Mouse (Mus musculus) hindbrain, embryonic 10.5 days (tissue): Measurements from ENCODE around the gene Pde11a. TPM values are rescaled to one million over a fixed set of nuclear protein-coding genes. Genes with fewer than 3 reads are reported as not detected.

Experiments used
- DNase-seq: peaks from one replicate; pipeline ENCODE4 v3.0.0-alpha.2; 2017; ENCODE audit warnings: low spot score
- H3K27ac ChIP-seq: fragments of 300-500 bp; sonication (generic); 2 replicates; pipeline ENCODE4 v1.5.1; 2016; ENCODE audit warnings: mild to moderate bottlenecking, moderate library complexity
- H3K27me3 ChIP-seq: fragments of 300-500 bp; sonication (generic); 2 replicates; pipeline ENCODE4 v1.6.1; 2016; ENCODE audit warnings: mild to moderate bottlenecking; ENCODE audit not compliant: poor library complexity, insufficient read depth, severe bottlenecking
- H3K36me3 ChIP-seq: fragments of 300-500 bp; sonication (generic); 2 replicates; pipeline ENCODE4 v1.6.1; 2016; ENCODE audit warnings: mild to moderate bottlenecking, moderate library complexity
- H3K4me1 ChIP-seq: fragments of 300-500 bp; sonication (generic); replicated peaks from 2 replicates; pipeline ENCODE4 v1.6.1; 2016; ENCODE audit warnings: mild to moderate bottlenecking
- H3K4me3 ChIP-seq: fragments of 300-500 bp; sonication (generic); 2 replicates; pipeline ENCODE4 v1.5.1; 2016; ENCODE audit warnings: mild to moderate bottlenecking, moderate library complexity
- H3K9me3 ChIP-seq: fragments of 300-500 bp; sonication (generic); 2 replicates; pipeline ENCODE4 v1.6.1; 2016; ENCODE audit warnings: mild to moderate bottlenecking, moderate library complexity
- WGBS: fragments of 180-500 bp; shearing (Covaris S2); methylation state at CpG from one replicate; pipeline ENCODE4 v1.1.7; 2016; 5-methylcytosine and 5-hydroxymethylcytosine counted together
- polyA plus RNA-seq: library from polyadenylated mRNA; unstranded; fragments of >200 nt; fragmentation: Nextera tagmentation; extraction: Ambion mirVana; gene quantifications from 2 replicates; pipeline ENCODE4 v1.2.1, GENCODE M21; 2016

Pde11a gene
- polyA plus RNA-seq, 1 experiment from 2014 or later = 0.29 TPM

DNA sequence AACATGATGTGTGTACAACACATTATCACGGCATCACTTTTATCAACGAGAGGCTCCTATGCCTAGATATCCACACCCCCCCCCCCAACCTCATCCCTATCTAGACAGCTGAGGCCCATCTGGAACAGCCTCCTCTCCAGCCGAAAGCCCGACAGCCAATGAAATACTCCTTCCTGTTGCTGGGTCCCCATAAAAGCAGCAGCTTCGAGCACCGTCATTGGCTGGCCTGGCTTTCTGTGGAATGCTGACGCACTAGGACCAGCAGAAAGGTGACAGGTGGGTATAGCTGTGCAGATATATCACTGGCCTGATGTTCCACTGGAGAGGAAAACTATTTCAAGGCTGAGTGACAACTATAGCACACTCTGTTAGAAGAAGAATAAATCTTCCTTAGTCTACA, 240.7 kb downstream of the Pde11a start:
- no peak for DNase-seq
- H3K9me3 ChIP-seq = no peaks in the 10 kb centered on the region
- no peaks in the 10 kb centered on the region for H3K36me3 ChIP-seq
- WGBS = 83% methylated on average over 7 of the region's 7 CpGs
- peaks cover 19% of the 10 kb centered on the region for H3K27me3 ChIP-seq
- peaks cover 29% of the 10 kb centered on the region for H3K4me1 ChIP-seq
- no peak overlapping the region for H3K4me3 ChIP-seq
- H3K27ac ChIP-seq = no peak overlapping the region

DNA sequence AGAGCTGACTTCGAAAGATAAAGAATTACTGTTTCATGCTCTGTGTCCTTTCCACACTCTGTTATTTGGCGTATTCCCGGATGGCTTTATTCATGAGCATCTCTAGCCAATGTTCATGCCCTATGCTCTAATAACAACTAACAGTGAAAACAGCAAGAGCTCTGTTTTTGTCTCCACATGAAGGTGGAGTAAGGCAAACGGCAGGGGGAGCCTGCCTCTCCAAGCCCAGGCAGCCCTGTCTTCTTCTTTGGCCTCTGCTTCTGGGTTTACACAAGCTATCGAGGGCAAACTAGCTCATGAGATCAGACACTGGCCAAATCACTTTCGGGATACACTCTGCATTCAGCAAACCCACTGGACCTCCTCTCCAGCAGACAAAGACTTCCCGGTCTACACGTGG, 241.3 kb downstream of the Pde11a start:
- no peaks in the 10 kb centered on the region for H3K9me3 ChIP-seq
- H3K27me3 ChIP-seq = peaks cover 19% of the 10 kb centered on the region
- no peaks in the 10 kb centered on the region for H3K36me3 ChIP-seq
- 80% methylated on average over 8 of the region's 8 CpGs for WGBS
- H3K4me1 ChIP-seq = peaks cover 28% of the 10 kb centered on the region
- H3K4me3 ChIP-seq = no peak overlapping the region
- no peak for DNase-seq
- H3K27ac ChIP-seq = no peak overlapping the region

DNA sequence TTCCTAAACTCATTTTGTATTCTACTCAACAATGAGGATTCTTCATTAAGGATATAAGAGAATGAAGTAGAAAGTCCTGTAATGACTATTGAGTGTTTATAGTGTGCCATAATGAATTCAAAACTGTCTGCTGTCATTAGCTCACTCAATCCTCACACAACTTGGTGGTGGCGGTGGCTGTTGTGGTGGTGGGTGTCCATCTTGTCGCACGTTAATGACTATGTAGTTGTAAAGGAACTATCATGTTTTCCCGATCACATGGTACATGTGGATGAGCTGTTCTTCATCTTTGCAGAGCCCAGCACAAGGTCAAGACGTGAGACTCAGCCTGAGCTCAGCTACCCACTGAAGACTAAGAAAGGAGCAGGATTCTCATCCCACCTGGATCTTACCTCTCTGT, 242.7 kb downstream of the Pde11a start:
- Histone ChIP-seq H3K9me3 (no peaks in the 10 kb centered on the region), H3K36me3 (no peaks in the 10 kb centered on the region), H3K27ac (no peak overlapping the region), H3K27me3 (peaks cover 16% of the 10 kb centered on the region), H3K4me1 (peaks cover 21% of the 10 kb centered on the region), H3K4me3 (no peak overlapping the region)
- WGBS = 97% methylated on average over 5 of the region's 5 CpGs
- no peak for DNase-seq

DNA sequence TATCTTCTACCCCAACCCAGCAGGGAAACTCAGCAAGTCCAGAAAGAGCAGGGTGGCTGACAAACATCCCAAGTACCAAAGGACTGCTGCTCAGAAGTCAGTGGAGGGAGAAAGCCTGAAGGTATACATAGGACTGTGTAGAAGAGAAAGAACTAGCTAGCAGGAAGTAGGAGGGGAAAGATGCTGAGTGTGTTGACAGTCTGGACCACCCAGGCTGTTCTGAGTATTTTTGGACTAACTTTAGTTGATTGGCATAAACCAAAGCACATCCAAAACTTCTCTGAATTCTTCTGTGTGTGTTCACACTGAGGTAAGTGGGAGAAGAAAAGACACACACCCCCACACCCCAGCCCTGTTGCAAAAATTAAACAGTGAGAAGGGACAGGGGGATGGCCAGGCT, 248.1 kb downstream of the Pde11a start:
- H3K27me3 ChIP-seq = no peaks in the 10 kb centered on the region
- no peak overlapping the region for H3K27ac ChIP-seq
- DNase-seq = no peak
- no peaks in the 10 kb centered on the region for H3K9me3 ChIP-seq
- H3K36me3 ChIP-seq = no peaks in the 10 kb centered on the region
- no peak overlapping the region for H3K4me3 ChIP-seq
- H3K4me1 ChIP-seq = no peaks in the 10 kb centered on the region

DNA sequence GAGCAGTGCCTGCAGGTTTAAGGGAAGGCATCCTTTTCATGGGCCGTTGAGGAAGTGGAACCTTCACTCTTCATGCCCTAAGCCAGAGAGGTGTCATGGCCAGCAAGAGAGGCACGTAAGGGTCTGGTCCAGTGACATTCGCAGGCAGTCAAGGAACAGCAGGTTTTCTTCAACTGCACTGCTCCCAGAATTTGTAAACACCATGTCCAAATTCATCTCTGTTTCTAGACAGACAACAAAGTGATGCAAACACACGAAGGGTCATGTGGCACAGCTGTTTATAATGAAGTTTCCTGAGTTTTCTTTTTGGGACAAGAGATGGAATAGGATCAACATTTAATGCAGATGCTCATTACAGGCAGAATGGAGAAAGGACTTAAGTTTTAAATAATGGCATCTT, 249.7 kb downstream of the Pde11a start:
- H3K4me3 ChIP-seq = no peak overlapping the region
- no peaks in the 10 kb centered on the region for H3K36me3 ChIP-seq
- WGBS = 83% methylated on average over 4 of the region's 4 CpGs
- no peaks in the 10 kb centered on the region for H3K4me1 ChIP-seq
- no peaks in the 10 kb centered on the region for H3K27me3 ChIP-seq
- no peaks in the 10 kb centered on the region for H3K9me3 ChIP-seq
- no peak overlapping the region for H3K27ac ChIP-seq
- DNase-seq = no peak

DNA sequence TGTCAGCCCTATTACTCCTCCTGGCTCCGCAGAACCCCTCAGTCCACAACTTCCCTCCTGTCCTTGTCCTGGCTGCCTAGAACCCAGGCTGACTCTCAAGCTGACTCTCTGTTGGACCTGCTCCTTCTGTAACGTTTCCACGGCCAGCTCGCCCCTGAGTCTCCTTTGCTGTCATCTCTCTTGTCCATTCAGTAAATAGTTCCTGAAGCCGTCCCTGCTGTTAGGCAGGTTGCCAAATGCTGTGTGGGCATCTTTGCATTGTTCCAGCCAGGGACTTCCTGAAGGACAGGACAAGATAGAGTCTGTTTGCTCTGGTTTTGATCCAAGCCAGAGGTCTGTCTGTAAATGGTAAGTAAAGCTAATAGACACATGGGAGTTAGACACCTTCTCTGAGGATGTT, 250.2 kb downstream of the Pde11a start:
- Histone ChIP-seq H3K27ac (no peak overlapping the region), H3K9me3 (no peaks in the 10 kb centered on the region)
- WGBS = 87% methylated on average over 5 of the region's 5 CpGs

DNA sequence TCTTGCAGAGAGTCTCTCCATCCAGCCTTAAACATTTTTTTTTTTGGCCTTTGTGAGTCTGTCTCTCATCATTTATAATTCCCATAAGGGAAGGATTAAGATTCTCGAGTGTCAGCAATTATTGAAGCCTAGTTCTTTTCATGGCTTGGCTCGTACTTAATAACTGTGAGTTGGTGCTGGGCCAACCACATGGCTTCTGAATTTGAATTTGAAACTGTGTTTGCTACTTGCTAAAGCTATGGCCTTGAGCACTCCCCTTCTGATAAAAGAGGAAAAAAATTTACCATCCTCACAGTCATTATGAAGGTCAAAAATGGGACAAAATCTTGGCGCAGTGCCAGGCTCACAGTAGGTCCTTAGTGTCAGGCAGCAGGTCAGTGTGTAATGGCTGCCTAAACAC, 251.4 kb downstream of the Pde11a start:
- Histone ChIP-seq H3K27ac (no peak overlapping the region), H3K4me1 (no peaks in the 10 kb centered on the region), H3K27me3 (no peaks in the 10 kb centered on the region), H3K9me3 (no peaks in the 10 kb centered on the region), H3K4me3 (no peak overlapping the region), H3K36me3 (no peaks in the 10 kb centered on the region)
- no peak for DNase-seq
- WGBS = 73% methylated on average over 3 of the region's 3 CpGs

More for the DNA sequence above, 250.2 kb downstream of the Pde11a start:
- no peaks in the 10 kb centered on the region for H3K36me3 ChIP-seq
- DNase-seq = no peak
- H3K4me1 ChIP-seq = no peaks in the 10 kb centered on the region
- H3K27me3 ChIP-seq = no peaks in the 10 kb centered on the region
- no peak overlapping the region for H3K4me3 ChIP-seq

DNA sequence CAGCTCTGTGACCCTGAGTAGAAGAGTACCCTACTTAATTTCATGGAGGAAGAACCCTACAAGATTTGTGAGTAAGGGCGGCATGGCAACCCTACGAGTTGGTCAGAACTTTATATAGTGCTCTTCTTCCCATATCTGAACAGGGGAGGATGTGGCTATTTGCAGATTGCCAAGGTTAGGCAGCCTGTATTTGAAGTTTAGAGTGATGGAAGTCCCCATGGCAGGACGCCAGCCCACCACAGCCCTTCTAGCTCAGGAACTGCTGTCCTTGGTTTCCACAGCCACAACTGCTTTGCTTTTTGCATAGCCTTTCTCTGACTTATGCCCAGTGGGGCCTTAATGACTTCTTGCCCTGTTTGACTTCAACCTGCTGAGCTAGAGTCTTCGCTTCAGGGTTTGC, 253.6 kb downstream of the Pde11a start:
- Histone ChIP-seq H3K36me3 (no peaks in the 10 kb centered on the region), H3K27me3 (no peaks in the 10 kb centered on the region), H3K27ac (no peak overlapping the region), H3K4me3 (no peak overlapping the region), H3K4me1 (no peaks in the 10 kb centered on the region), H3K9me3 (no peaks in the 10 kb centered on the region)
- WGBS = 90% methylated on average over 4 of the region's 4 CpGs
- no peak for DNase-seq

DNA sequence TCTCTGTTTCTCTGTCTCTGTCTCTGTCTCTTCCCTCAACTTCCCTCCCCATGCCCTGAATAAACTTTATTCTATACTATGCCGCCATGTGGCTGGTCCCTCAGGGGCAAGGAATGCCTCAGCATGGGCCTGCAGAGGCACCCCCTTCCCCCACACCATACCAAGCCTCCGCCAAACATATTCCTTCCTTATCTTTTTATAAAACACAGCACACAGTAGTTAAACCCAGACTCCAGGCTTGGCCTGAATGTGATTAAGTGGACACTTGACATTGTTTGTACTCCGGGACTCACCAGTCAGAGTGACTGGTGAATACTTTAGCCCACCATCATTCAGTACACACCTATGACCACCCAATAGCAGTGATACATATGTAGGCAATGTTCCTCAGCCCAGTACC, 254.7 kb downstream of the Pde11a start:
- WGBS = 84% methylated on average over 3 of the region's 3 CpGs
- Histone ChIP-seq H3K9me3 (no peaks in the 10 kb centered on the region), H3K36me3 (no peaks in the 10 kb centered on the region), H3K4me3 (no peak overlapping the region), H3K4me1 (no peaks in the 10 kb centered on the region), H3K27ac (no peak overlapping the region), H3K27me3 (no peaks in the 10 kb centered on the region)
- no peak for DNase-seq

DNA sequence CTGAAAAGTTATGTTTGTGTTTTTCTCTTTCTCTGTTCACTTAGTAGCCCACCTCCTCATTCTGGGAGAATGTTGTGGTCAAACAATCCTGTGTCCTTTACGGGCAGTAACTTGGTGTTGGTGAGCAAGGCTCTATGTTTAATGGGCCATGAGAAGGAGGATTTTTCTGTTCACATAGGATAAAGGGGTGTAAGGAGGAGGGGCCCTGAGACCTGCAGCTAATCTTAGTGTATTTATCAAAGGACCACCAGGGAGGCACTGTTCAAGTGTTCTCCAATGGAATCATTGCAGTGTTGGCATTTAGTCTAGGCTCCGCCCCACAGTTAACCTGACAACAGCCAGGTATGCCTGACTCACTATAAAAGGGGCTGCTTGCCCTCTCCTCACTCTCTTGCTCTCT, 255.2 kb downstream of the Pde11a start:
- 92% methylated on average over 2 of the region's 2 CpGs for WGBS
- Histone ChIP-seq H3K4me3 (no peak overlapping the region), H3K27me3 (no peaks in the 10 kb centered on the region), H3K36me3 (no peaks in the 10 kb centered on the region), H3K4me1 (no peaks in the 10 kb centered on the region), H3K9me3 (no peaks in the 10 kb centered on the region), H3K27ac (no peak overlapping the region)
- no peak for DNase-seq

DNA sequence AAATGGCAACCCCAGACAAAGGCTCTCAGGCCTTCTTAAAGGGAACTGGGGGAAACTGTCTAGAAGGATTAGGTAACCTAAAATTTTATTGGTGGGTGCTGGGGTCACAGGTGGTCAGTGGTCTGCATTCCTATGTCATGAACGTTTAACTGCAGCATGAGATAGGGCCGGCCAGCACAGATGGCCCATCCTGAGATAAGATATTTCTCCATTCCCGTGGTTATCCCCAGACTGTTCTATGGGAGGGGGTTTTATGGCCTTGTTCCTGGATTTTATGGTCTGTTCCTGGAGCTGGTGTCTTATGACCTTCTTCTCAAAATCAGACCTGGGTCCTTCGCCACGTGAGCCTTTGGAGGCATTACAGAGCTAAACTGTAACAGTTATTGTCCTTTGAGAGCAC, 256.6 kb downstream of the Pde11a start:
- Histone ChIP-seq H3K36me3 (no peaks in the 10 kb centered on the region), H3K4me1 (no peaks in the 10 kb centered on the region), H3K4me3 (no peak overlapping the region), H3K27me3 (no peaks in the 10 kb centered on the region), H3K9me3 (no peaks in the 10 kb centered on the region), H3K27ac (no peak overlapping the region)
- DNase-seq = no peak
- 83% methylated on average over 5 of the region's 5 CpGs for WGBS

DNA sequence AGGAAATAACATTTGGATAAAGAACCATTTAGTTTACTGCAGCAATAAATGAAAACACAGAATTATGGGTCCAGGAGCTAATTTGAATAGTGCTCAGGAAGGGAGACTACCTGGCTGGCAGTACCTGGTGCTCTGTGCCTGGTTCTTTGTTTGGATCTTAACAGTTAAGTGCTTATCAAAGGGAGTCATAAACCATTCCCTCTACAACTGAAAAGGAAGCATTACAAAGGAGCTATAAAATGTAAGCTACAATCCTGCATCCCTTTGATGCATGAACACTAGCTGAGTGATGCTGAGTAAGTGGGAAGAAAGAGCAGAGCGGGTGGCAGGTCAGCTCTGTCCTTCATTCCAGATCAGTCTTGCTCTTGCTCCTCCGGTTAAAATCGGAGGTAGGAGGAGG, 258.0 kb downstream of the Pde11a start:
- Histone ChIP-seq H3K4me1 (no peaks in the 10 kb centered on the region), H3K27ac (no peak overlapping the region), H3K9me3 (no peaks in the 10 kb centered on the region), H3K36me3 (no peaks in the 10 kb centered on the region), H3K4me3 (no peak overlapping the region), H3K27me3 (no peaks in the 10 kb centered on the region)
- DNase-seq = no peak
- WGBS = 77% methylated on average over 3 of the region's 3 CpGs

DNA sequence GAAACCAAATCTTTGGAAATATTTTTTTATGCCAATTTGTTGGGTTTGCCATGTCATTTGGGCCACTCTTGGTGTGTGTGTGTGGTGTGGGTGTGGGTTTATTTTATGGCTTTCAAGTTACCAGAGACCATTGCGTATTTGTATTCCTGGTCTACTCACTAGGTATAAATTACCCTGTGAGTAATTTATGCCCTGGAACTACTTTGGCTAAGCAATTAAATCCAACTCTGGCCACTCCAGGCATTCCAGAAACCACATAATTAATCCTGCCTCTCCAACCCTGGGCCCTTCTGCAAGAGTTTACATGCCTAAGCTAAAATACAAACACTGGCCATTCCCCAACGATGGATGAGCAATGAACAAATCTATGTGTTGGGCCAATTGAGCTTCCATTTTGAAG, 261.7 kb downstream of the Pde11a start:
- H3K27me3 ChIP-seq = no peaks in the 10 kb centered on the region
- no peak overlapping the region for H3K27ac ChIP-seq
- H3K36me3 ChIP-seq = no peaks in the 10 kb centered on the region
- H3K9me3 ChIP-seq = no peaks in the 10 kb centered on the region
- DNase-seq = no peak
- H3K4me3 ChIP-seq = no peak overlapping the region
- 89% methylated on average over 2 of the region's 2 CpGs for WGBS
- H3K4me1 ChIP-seq = no peaks in the 10 kb centered on the region

DNA sequence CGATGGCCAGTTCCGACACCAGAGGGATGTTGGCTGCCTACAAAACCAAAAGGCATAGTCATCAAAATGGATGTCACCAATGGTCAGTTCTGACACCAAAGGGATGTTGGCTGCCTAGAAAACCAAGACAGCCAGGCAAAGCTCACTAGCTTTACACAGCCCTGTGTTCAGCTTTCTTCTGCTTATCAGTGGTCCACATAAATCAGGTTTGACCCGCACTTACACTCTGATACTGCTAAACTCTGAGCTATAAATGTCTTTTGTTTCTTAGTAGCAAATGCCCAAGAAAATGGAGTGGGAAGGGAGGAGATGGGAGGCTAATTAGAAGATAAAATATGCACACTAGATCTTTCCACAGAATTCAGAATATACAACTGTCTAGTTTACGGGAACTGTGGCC, 262.5 kb downstream of the Pde11a start:
- no peak overlapping the region for H3K4me3 ChIP-seq
- no peaks in the 10 kb centered on the region for H3K9me3 ChIP-seq
- H3K36me3 ChIP-seq = no peaks in the 10 kb centered on the region
- H3K27me3 ChIP-seq = no peaks in the 10 kb centered on the region
- H3K4me1 ChIP-seq = peaks cover under 1% of the 10 kb centered on the region; the same call in 1 of the 2 replicates
- no peak overlapping the region for H3K27ac ChIP-seq
- 91% methylated on average over 4 of the region's 4 CpGs for WGBS
- DNase-seq = no peak
